Mouse (Mus musculus): ENCODE measurements at regions not wholly inside any gene's neighbourhood (a gene's known extent, or its start where the extent isn't known, plus 50 kb on each side); places are given as distances from the start of the nearest gene placed in this dataset.

DNA sequence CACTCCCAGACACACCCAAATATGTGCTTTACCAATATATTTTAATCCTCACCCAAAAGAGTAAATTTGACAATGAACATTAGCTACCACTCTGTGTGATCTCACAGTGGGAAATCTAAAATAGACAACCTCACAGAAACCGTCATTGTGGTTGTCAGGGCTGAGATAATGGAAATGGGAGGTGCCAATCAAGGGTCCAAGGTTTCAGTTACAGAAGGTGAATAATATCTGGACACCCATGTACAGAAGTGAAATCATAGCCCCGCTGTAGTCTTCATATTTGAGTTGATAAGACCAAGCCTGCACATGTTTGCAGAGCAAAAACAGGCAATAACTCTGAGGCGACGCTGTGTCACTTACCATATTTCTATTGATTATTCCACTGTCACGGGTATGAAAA, 243.8 kb downstream of the Antxr2 start:
- no peak for TF ChIP-seq CTCF (IDR thresholded peaks at IDR 0.05; ENCODE audit: low read depth)
- TF ChIP-seq EP300 (optimal IDR thresholded peaks at IDR 0.05): no peak
